Mouse (Mus musculus) retina, postnatal 7 days (tissue): ENCODE measurements around the gene Pbld1.
"Not testable (repeated sequence)": the region's sequence is repeated elsewhere in the genome, so short reads cannot be mapped to it uniquely, and the experiment has no call there.

Experiments used
- DNase-seq: peaks from one replicate; pipeline ENCODE4 v3.0.0-alpha.2; 2012; ENCODE audit warnings: low read depth, low spot score

Gene Pbld1

GRCm38 (mm10) chr10:63039867-63040628 is 19.9 kb upstream of the Pbld1 start:
- DNase-seq = no peak

DNA sequence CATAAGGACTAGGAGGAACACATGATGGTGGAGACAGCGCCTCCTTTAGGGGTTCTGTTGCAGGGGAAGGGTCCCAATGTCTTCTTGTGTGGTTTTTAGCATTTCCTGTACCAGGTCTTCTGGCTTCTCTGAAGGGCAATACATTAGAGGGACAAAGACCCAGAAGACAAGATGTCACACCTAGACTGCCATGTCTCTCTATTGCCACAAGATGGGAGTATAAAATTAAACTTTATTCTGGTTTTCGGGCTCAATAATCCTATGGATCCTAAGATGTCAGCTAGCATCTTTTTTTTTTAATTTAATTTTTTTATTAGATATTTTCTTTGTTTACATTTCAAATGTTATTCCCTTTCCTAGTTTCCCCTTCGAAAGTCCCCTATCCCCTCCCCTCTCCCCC is 16.8 kb upstream of the Pbld1 start:
- DNase-seq = no peak

- no peak for DNase-seq
Observed at GRCm38 (mm10) chr10:63047751-63048150, 12.2 kb upstream of the Pbld1 start.

DNA sequence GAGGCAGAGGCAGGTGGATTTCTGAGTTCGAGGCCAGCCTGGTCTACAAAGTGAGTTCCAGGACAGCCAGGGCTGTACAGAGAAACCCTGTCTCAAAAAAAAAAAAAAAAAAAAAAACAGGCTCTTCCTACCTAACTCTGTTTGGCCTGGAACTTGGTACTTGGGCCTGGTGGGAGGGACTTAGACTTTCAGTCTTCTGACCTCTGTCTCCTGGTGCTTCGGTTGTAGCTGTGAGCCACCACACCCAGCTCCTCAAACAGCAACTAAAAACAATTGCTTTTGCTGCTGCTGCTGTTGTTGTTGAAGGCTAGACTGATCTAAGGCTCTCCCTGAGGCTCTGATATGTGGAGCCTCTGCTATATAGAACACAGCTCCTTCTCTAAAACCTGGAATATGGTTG is 10.9 kb upstream of the Pbld1 start:
- no peak for DNase-seq

- no peak for DNase-seq
Observed at GRCm38 (mm10) chr10:63051267-63051666, 8.7 kb upstream of the Pbld1 start.

DNA sequence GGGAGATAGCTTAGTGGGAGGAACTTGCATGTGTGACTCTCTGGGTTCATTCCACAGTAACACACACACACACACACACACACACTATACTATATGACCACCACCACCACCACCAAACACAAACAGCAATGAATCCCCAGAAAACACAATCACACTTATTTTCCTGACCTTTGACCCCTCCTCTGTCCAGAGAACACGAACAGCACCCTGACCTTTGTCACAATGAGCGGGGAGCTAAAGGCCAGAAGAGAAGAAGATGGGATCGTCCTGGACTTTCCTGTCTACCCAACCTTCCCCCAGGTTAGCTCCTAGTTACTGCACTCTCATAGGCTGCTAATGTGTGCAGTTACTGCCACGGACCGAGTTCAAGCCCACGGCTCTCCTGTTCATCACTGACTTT is 8.0 kb upstream of the Pbld1 start:
- DNase-seq = no peak

- DNase-seq = no peak
Observed at GRCm38 (mm10) chr10:63053007-63053406, 7.0 kb upstream of the Pbld1 start.

DNA sequence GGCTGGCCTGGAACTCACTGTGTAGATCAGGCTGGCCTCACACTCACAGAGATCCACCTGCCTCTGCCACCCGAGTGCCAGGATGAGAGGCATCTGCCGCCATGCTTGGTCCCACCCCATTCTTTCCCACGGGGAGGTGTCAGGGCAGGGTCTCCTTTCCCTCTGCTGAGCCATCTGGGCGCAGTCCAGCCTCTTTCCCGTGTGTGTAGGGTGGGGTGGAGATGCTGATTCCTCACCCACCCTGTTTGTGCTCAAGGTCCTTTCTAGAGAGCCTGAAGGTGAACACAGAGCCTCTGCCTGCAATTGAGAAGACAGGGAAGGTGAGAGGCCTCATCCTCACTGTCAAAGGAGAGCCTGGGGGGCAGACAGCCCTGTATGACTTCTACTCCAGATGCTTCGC is 5.9 kb upstream of the Pbld1 start:
- not testable (repeated sequence) for DNase-seq

GRCm38 (mm10) chr10:63054586-63054985 is 5.4 kb upstream of the Pbld1 start:
- no peak for DNase-seq

DNA sequence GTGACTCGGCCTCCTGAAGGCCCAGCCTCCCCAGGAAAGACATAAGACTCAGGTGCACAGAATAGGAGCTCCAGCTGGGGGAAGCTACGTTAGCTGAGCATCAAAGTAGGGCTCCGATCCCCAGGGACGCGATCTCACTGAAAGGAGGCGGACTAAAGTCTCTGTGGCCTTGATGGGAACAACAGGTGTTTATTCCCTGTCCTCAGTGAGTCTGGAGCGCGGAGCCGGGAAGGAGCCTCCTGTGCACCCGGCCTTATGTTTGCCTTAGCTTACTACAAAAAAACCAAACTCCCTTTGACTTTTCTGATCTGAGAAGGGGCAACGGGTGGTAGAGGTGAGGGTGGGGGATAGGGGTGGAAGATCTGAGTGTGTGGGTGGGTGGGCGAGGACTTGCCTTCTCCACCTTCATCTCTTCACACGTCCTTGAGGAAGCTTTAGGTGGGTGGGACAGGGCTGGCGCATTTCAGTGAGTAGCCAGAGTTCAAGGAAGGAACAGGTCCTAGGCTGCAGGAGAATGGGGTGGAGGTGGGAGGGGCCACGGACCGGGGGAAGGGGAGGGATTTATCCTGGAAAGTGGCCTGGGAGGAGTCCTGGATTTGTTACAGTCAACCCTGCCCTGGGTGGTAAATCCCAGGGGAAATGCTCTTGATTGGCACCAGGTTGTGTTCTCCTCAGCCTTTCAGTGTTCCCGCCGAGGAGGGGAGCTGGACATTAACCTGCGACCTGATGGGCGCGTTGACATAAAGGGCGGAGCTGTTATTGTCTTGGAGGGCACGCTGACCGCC is 2.8 kb upstream of the Pbld1 start:
- DNase-seq = no peak

- DNase-seq = no peak
Observed at GRCm38 (mm10) chr10:63060406-63060805, 444 bp downstream of the Pbld1 start.

GRCm38 (mm10) chr10:63061266-63061665 is 1.3 kb downstream of the Pbld1 start:
- no peak for DNase-seq

DNA sequence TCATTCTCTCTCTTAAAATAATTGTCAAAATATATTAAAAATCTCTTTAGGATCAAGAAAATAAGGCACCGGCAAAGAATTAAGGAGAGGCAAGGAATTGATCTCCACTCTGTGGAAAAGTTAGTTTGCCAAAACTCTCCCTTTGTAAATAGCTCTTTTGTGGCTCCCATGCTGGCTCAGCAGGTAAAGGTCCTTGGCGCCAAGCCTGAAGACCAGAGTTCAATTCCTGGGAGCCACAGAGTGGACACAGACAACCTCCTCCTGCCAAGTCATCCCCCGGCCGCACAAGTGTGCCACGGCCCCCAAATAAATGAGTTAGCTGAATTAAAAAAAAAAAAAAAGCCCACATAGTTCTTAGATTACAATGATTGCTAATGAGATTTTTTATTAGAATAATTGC is 2.7 kb downstream of the Pbld1 start:
- DNase-seq = no peak

DNA sequence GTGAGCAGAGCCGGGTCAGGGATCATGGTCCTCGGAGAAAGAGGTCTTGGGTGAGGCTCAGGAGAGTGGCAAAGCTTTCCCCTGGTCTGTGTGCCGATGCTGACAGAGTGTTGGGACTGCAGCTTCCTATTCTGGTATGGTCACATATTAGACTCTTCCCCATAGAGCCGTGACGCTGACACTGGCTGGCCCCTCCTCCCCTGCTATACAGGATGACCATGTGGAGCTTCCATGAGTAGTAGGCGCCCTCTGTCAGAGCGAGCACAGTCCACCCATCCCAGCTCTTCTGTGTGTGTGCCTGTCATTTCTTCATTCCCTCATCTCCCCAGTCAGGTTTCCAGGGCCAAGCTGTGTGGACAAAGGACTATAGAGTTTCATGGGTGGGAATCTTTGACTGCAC is 3.4 kb downstream of the Pbld1 start:
- no peak for DNase-seq

- no peak for DNase-seq
Observed at GRCm38 (mm10) chr10:63064516-63064915, 4.6 kb downstream of the Pbld1 start.

DNA sequence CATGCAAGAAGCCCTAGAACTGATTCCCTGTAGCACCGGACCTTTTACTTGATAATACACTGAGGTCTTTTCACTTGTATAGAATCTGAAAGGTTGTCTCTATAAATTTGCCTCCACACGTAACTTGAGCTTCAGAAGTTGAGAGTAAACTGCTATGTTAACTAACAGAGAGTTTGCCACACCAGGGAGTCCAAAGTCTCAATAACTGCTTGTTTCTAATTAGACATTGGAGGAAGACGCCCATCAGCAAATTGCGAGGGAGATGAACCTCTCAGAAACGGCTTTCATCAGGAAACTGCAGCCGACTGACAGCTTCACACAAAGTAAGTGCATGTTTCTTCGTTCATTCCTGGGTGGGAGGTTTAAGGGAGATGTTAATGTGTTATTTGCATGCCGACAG is 5.6 kb downstream of the Pbld1 start:
- no peak for DNase-seq

- DNase-seq = peak; percentile 69
Observed at GRCm38 (mm10) chr10:63065988-63066387, 6.0 kb downstream of the Pbld1 start.

- no peak for DNase-seq
Observed at GRCm38 (mm10) chr10:63086304-63086703, 26.3 kb downstream of the Pbld1 start.

GRCm38 (mm10) chr10:63089103-63089757 is 29.3 kb downstream of the Pbld1 start:
- no peak for DNase-seq

DNA sequence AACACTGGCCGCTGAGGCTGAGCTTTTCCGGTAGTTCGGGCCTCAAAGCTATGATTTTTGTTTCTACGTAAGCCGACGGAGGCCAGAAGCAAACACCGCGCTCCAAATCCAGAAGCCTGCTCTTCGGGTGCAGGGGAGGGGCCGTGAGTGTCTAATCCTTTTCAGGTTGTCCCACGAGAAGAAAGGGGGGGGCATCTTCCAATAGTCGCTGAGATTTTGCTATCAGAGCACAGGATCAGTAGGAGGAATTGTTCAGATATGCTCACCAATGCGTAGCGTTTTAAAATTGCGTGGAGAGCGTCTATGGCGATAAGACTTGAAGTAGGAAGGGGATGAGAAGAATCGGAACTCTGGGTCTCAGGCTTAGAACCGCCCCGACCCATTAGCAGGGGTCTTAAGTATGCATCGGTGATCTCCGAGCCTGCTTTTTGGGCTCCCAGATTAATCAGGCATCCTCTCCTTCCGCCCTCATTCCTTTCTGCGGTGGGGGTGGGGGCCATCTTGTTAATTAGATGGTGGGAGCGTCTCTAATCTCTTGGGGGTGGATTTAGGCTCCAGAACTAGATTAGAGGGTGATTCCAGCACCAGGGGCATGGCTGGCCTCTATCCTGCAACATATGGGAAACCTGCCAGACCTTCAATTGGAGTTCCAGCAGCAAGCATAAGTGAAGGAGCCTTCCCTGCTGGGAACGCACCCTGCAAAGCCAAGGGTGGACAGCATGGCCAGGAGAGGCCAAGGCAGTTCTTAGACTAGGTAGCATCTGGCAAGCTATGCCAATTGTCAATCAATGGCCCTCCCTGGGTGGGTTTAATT is 30.0 kb downstream of the Pbld1 start:
- no peak for DNase-seq

DNA sequence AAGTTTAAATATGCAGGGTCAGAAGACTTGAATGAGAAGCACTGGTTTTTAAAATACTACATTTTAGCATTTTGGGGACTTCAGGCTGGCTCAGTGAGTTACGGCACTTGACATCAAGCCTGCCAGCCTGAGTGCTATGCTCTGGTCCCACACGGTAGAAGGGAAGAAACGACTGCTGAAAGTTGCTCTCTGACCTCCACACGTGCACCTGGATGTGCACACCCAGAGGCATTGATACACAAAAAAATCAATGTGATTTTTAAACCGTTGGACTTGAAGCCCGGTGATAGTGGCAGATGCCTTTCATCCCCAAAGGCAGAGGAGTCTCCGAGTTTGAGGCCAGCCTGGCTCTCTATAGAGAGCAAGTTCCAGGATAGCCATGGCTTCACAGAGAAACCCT is 32.0 kb downstream of the Pbld1 start:
- no peak for DNase-seq
